Mouse (Mus musculus): ENCODE measurements around the gene Tldc1. TPM values are rescaled to one million over a fixed set of nuclear protein-coding genes. Genes with fewer than 3 reads are reported as not detected.

Tldc1 gene
- polyA plus RNA-seq, 1 experiment: 10.1 TPM

- Histone ChIP-seq H3K4me3 (ENCODE audit: insufficient read depth, low read length) (no peak overlapping the region), H3K27ac (ENCODE audit: insufficient read depth, low read length) (no peak overlapping the region), H3K4me1 (ENCODE audit: control insufficient read depth, insufficient read depth, low read length) (0 out of 2 replicates have a peak, but pooled peaks cover 2% of the 10 kb centered on the region)
- no peak for TF ChIP-seq CTCF (IDR thresholded peaks at IDR 0.05; ENCODE audit: borderline replicate concordance, insufficient read depth, low read length)
- no peak for TF ChIP-seq POLR2A (IDR thresholded peaks at IDR 0.05; ENCODE audit: low read depth, low read length)
Observed at GRCm38 (mm10) chr8:119780402-119781049, 2.3 kb upstream of the Tldc1 start.

DNA sequence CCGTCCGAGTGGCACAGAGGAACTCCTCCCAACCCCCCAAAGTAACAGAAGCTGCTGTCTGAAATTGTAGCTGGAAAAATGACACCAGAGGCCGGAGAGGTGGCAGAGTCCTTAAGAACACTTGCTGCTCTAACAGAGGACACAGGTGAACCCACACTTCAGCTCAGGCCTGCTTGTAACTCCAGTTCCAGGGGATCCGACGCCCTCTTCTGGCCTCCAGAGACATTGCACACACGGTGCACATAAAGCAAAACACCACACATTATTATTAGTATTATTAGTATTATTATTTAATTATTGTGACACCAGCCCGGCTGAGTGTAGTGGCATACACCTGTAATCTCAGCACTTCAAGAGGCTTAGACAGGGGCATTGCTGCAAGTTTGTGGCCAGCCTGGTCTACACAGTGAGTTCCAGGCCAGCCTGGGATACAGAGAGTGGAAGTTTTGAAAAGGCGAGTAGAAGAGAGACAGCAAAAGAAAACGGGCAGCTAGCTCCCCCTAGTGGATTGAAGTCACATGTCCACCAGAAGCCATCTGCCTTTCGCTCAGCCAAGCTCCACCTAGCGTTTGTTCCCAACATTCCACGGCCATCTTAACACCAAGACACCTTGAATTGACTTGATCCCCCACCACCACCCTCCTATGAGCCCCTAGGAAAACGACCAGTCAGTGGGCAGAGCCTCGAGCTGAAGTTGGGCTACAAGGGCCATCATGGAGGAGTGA is 959 bp upstream of the Tldc1 start:
- Histone ChIP-seq H3K27ac (ENCODE audit: insufficient read depth, low read length) (no peak overlapping the region), H3K4me3 (ENCODE audit: insufficient read depth, low read length) (no peak overlapping the region), H3K4me1 (ENCODE audit: control insufficient read depth, insufficient read depth, low read length) (0 out of 2 replicates have a peak, but pooled peaks cover 2% of the 10 kb centered on the region)
- peak; percentile 96 for TF ChIP-seq CTCF (IDR thresholded peaks at IDR 0.05; ENCODE audit: borderline replicate concordance, insufficient read depth, low read length)
- no peak for TF ChIP-seq POLR2A (IDR thresholded peaks at IDR 0.05; ENCODE audit: low read depth, low read length)

- Histone ChIP-seq H3K27ac (ENCODE audit: insufficient read depth, low read length) (peak overlapping the region; percentile 22), H3K4me1 (ENCODE audit: control insufficient read depth, insufficient read depth, low read length) (0 out of 2 replicates have a peak, but pooled peaks cover 2% of the 10 kb centered on the region), H3K4me3 (ENCODE audit: insufficient read depth, low read length) (peak overlapping the region; percentile 64)
- TF ChIP-seq CTCF (IDR thresholded peaks at IDR 0.05; ENCODE audit: borderline replicate concordance, insufficient read depth, low read length): no peak
- no peak for TF ChIP-seq POLR2A (IDR thresholded peaks at IDR 0.05; ENCODE audit: low read depth, low read length)
Observed at GRCm38 (mm10) chr8:119777765-119778164, 451 bp downstream of the Tldc1 start.

DNA sequence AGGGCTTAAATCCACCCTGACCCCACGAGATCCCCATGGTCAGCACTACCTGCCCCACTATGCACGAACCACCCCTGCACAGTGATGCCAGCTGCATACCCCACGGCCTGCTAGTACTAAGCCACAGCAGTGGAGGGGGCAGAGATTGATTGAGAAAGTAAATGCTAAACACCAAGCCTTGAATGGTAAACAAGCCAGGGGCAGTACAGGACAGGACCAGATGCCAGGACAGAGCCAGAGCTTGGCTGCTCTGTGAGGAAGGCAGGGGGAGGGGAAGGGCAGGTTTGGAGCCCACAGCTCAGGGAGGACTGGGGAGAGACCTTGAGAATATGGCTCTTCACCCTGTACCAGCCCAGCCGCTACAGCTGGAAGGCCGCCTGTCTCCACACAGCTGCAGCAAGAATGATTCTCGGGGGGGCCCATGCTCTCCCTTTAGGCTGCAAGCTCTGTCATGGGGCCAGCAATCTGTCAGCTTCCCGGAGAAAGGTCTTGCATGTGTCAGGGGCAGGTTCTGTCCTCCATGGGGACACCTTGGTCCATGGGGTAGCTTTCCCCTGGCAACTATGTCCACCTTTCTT is 1.5 kb downstream of the Tldc1 start:
- Histone ChIP-seq H3K4me3 (ENCODE audit: insufficient read depth, low read length) (no peak overlapping the region), H3K4me1 (ENCODE audit: control insufficient read depth, insufficient read depth, low read length) (0 out of 2 replicates have a peak, but pooled peaks cover 2% of the 10 kb centered on the region), H3K27ac (ENCODE audit: insufficient read depth, low read length) (no peak overlapping the region)
- no peak for TF ChIP-seq POLR2A (IDR thresholded peaks at IDR 0.05; ENCODE audit: low read depth, low read length)
- no peak for TF ChIP-seq CTCF (IDR thresholded peaks at IDR 0.05; ENCODE audit: borderline replicate concordance, insufficient read depth, low read length)

- TF ChIP-seq CTCF (IDR thresholded peaks at IDR 0.05; ENCODE audit: borderline replicate concordance, insufficient read depth, low read length) (no peak), POLR2A (IDR thresholded peaks at IDR 0.05; ENCODE audit: low read depth, low read length) (no peak)
- Histone ChIP-seq H3K27ac (ENCODE audit: insufficient read depth, low read length) (no peak overlapping the region), H3K4me1 (ENCODE audit: control insufficient read depth, insufficient read depth, low read length) (no peaks in the 10 kb centered on the region), H3K4me3 (ENCODE audit: insufficient read depth, low read length) (no peak overlapping the region)
Observed at GRCm38 (mm10) chr8:119765761-119766444, 12.3 kb downstream of the Tldc1 start.

DNA sequence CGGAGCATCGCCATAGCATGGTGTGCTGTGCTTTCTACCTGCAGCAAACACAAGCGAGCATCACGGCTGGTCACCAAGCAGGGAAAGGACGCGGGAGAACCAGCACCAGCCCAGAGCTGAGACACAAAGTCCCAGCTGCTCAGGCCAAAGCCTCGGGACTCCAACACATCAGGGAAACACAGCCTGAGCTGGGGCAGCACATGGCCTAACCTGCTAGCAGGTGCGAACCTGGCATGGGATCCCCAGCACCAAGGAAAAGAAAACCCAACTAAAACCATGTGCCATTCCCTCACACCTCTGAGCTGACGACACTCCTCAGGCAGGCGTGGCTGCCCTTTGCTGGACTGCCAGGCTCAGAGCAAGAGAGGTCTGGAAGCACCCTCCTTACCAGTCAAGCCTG is 12.9 kb downstream of the Tldc1 start:
- no peak overlapping the region for H3K4me3 ChIP-seq (ENCODE audit: insufficient read depth, low read length)
- H3K27ac ChIP-seq (ENCODE audit: insufficient read depth, low read length): no peak overlapping the region
- no peaks in the 10 kb centered on the region for H3K4me1 ChIP-seq (ENCODE audit: control insufficient read depth, insufficient read depth, low read length)
- TF ChIP-seq POLR2A (IDR thresholded peaks at IDR 0.05; ENCODE audit: low read depth, low read length) (no peak), CTCF (IDR thresholded peaks at IDR 0.05; ENCODE audit: borderline replicate concordance, insufficient read depth, low read length) (no peak)

DNA sequence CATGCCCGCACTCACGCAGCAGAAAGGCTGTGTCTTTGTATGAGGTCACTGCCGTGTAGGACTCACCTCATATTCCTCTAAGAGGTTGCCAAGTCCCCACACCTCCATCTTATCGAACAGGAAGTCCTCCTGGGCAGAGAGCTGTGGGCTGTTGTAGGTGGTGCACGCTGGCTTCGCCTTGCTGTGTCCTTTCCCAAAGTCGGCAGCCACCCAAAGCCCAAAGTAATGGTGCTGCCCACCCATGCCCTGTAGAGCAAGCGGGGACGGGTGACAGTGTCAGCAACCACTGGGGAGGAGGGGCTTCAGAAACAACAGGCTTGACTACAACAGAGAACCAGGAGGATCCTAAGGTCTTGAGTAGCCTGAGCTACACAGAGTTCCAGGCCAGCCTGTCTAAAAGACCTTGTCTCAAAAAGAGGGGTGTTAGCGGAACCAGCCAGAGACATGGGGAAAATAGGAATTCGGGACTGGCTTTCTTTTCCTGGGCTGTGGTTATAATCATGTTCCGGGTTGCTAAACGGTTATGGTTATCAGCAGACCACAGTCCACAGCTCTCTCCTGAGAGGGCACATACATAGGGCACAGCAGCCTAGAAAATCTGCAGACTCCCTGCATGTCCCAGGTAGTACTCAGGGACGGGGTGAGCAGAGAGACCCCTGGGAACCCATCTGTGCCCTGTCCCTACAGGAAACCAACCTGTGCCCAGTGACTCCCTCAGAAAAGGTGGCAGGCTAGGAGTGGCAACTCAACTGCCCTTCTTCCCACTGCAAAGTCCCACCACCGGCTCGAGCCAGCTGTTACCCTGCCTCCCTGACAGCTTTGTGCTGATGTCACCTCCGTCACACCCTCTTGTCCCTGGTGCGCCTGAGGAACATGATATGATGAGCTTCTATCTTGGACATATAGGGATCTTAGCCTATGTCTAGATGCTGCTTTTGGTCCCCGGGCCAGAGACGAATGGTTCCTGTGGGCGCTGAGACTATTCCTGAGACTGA is 15.7 kb downstream of the Tldc1 start:
- no peak overlapping the region for H3K4me3 ChIP-seq (ENCODE audit: insufficient read depth, low read length)
- TF ChIP-seq POLR2A (IDR thresholded peaks at IDR 0.05; ENCODE audit: low read depth, low read length) (no peak), CTCF (IDR thresholded peaks at IDR 0.05; ENCODE audit: borderline replicate concordance, insufficient read depth, low read length) (no peak)

DNA sequence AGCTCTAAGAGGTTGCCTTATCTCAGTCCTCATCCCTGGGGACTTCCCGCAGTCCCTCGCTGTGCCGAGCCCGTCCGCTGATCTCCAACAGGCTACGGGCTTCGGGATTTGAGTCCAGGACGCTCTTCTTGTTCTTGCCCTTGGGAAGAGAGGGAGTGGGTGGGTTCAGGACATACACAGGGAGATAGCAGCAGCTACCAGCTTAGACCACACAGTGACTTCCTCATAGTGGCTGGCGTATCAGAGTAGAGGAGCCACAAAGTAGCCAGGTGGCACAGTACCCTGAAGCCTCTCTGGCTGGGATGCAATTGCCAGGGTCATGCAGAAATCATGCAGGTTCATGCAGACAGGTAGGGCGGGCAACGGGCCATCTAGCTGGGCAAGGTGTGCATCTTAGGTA is 16.5 kb downstream of the Tldc1 start:
- no peak for TF ChIP-seq CTCF (IDR thresholded peaks at IDR 0.05; ENCODE audit: borderline replicate concordance, insufficient read depth, low read length)
- no peak for TF ChIP-seq POLR2A (IDR thresholded peaks at IDR 0.05; ENCODE audit: low read depth, low read length)
- no peak overlapping the region for H3K27ac ChIP-seq (ENCODE audit: insufficient read depth, low read length)
- no peak overlapping the region for H3K4me3 ChIP-seq (ENCODE audit: insufficient read depth, low read length)
- H3K4me1 ChIP-seq (ENCODE audit: control insufficient read depth, insufficient read depth, low read length): no peaks in the 10 kb centered on the region

More for the DNA sequence above, 15.7 kb downstream of the Tldc1 start:
- Histone ChIP-seq H3K27ac (ENCODE audit: insufficient read depth, low read length) (no peak overlapping the region), H3K4me1 (ENCODE audit: control insufficient read depth, insufficient read depth, low read length) (no peaks in the 10 kb centered on the region)

Data from embryonic fibroblast, embryonic 13.5 days (primary cell).